Mouse (Mus musculus) heart, adult 2 months (tissue): ENCODE data around the gene Prss32. TPM values are rescaled to one million over a fixed set of nuclear protein-coding genes. Genes with fewer than 3 reads are reported as not detected.

ENCODE experiments used
- DNase-seq, 2 experiments: peaks; one replicate each; pipeline ENCODE4 v3.0.0; 2021
- H3K27ac ChIP-seq: fragments of 200-600 bp; 2 replicates; pipeline ENCODE4 v1.8.1; 2022
- H3K27me3 ChIP-seq: fragments of 200-500 bp; 2 replicates; pipeline ENCODE4 v1.6.1; 2012; ENCODE audit warnings: mild to moderate bottlenecking, low read length, inconsistent platforms, mixed read lengths; ENCODE audit not compliant: control insufficient read depth, insufficient read depth
- H3K36me3 ChIP-seq: fragments of 200-500 bp; 2 replicates; pipeline ENCODE4 v1.6.1; 2012; ENCODE audit warnings: low read length, inconsistent platforms; ENCODE audit not compliant: control insufficient read depth, insufficient read depth
- H3K4me1 ChIP-seq: fragments of 200-500 bp; 2 replicates; pipeline ENCODE4 v1.6.1; 2011; ENCODE audit warnings: low read length; ENCODE audit not compliant: control insufficient read depth, insufficient read depth
- H3K4me3 ChIP-seq: fragments of 200-600 bp; 2 replicates; pipeline ENCODE4 v1.8.1; 2022
- H3K79me2 ChIP-seq: fragments of 200-500 bp; replicated peaks from 2 replicates; pipeline ENCODE4 v1.6.1; 2012; ENCODE audit warnings: mild to moderate bottlenecking, inconsistent platforms, low read length, moderate library complexity, mixed read lengths; ENCODE audit not compliant: control insufficient read depth, insufficient read depth
- H3K9ac ChIP-seq: fragments of 200-500 bp; 2 replicates; pipeline ENCODE4 v1.6.1; 2012; ENCODE audit warnings: low read depth, mild to moderate bottlenecking, control low read depth, inconsistent platforms, low read length, mixed read lengths
- CTCF ChIP-seq: fragments of 200-600 bp; IDR thresholded peaks from 2 replicates; pipeline ENCODE4 v1.8.1; 2022; ENCODE audit warnings: antibody characterized with exemption, mild to moderate bottlenecking, moderate library complexity
- EP300 ChIP-seq: fragments of 200-500 bp; IDR thresholded peaks from 2 replicates; pipeline ENCODE4 v1.6.1; 2011; ENCODE audit warnings: low read depth, low read length, control low read depth; ENCODE audit not compliant: insufficient read depth
- POLR2A ChIP-seq: fragments of 200-500 bp; IDR thresholded peaks from 2 replicates; pipeline ENCODE4 v1.6.1; 2011; ENCODE audit warnings: mild to moderate bottlenecking, low read depth, low read length, control low read depth; ENCODE audit not compliant: insufficient read depth
- WGBS: fragments of 180-500 bp; shearing (Covaris S2); methylation state at CpG from one replicate; pipeline ENCODE4 v1.1.7; 2018; 5-methylcytosine and 5-hydroxymethylcytosine counted together
- intact Hi-C: fragments of 180-260 bp; cut with DNase I; formaldehyde crosslinking; loops from one replicate; pipeline ENCODE4 v1.15.1; 2025
- polyA plus RNA-seq: library from polyadenylated mRNA; depleted of rRNA; stranded (reverse); fragments of >200 nt; gene quantifications from 2 replicates; pipeline ENCODE4 v1.2.3, GENCODE M21; 2012
- total RNA-seq, 2 experiments: library from RNA; stranded (reverse); gene quantifications; 2 replicates each; pipeline ENCODE4 v1.2.3; 2021

Gene Prss32
- total and polyA plus RNA-seq, 3 experiments = 0.16 TPM; not detected in 2

DNA sequence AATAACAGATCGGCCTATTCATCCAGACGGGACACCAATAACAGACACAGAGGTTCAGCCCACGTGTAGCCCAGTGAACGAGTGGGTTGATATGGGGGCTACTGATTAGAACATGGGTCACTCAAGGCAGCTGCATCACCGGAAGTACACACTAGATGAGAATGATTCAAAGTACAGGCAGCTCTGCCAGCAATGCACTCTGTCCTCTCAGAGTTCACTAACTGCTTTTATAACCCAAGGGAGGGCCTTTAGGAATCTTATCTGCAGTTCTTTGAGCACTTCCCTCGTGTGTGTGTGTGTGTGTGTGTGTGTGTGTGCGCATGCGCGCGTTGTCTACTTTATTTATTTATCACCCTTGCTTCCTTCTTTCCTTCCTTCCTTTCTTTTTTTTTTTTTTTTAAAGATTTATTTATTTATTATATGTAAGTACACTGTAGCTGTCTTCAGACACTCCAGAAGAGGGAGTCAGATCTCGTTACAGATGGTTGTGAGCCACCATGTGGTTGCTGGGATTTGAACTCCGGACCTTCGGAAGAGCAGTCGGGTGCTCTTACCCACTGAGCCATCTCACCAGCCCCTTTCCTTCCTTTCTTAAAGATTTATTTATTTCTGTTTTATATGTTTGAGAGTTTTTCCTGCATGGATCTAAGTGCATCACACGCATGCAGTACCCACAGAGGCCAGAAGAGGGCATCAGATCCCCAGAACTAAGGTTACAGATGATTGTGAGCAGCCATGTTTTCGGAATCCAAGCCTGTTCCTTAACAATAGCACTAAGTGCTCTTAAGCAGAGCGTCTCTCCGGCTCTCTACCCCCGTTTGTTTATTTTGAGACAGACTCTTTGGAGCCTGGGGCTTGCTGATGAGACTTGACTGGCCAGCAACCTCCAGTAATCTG lies 7.4 kb downstream of the Prss32 start:
- Histone ChIP-seq H3K4me3 (no peak overlapping the region), H3K9ac (no peak overlapping the region), H3K36me3 (no peaks in the 10 kb centered on the region), H3K79me2 (no peaks in the 10 kb centered on the region), H3K27ac (no peak overlapping the region), H3K4me1 (no peaks in the 10 kb centered on the region), H3K27me3 (no peaks in the 10 kb centered on the region)
- intact Hi-C loops = no loop called here
- TF ChIP-seq CTCF = peak; percentile 79
- no peak for TF ChIP-seq POLR2A
- no peak for TF ChIP-seq EP300
- 34% methylated on average over 18 of the region's 19 CpGs for WGBS
- DNase-seq = peak; percentile 28 to 72

DNA sequence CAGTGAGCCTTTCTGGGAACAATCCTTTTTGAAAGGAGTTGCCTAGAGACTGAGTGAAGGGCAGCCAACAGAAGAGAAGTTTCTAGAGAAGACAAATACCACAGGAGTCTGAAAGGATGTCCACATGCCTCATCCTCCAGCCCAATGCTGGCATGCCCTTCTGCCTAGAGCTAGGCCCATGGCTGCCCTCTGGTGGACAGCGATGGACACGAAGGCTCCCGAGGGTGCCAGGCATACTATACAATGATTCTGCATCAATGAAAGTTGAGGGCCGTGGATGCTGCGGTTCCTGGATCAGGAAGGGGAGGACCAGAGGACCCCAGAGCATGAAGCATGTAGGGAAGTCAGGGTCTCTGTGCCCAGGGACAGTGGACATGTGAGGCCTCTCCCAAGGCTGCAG lies 9.6 kb downstream of the Prss32 start:
- DNase-seq = peak in 1 of 2 experiments; percentile 49
- TF ChIP-seq EP300 (no peak), CTCF (peak; percentile 62)
- no peaks in the 10 kb centered on the region for H3K36me3 ChIP-seq
- H3K4me1 ChIP-seq = no peaks in the 10 kb centered on the region
- intact Hi-C loops = loop anchor here (1.0 kb wide), 1 partner anchor 107 kb away; no protein-coding TSS in a partner anchor
- no peaks in the 10 kb centered on the region for H3K79me2 ChIP-seq
- H3K9ac ChIP-seq = no peak overlapping the region
- H3K27ac ChIP-seq = no peak overlapping the region
- WGBS = 46% methylated on average over 5 of the region's 5 CpGs
- H3K4me3 ChIP-seq = no peak overlapping the region
- no peaks in the 10 kb centered on the region for H3K27me3 ChIP-seq

DNA sequence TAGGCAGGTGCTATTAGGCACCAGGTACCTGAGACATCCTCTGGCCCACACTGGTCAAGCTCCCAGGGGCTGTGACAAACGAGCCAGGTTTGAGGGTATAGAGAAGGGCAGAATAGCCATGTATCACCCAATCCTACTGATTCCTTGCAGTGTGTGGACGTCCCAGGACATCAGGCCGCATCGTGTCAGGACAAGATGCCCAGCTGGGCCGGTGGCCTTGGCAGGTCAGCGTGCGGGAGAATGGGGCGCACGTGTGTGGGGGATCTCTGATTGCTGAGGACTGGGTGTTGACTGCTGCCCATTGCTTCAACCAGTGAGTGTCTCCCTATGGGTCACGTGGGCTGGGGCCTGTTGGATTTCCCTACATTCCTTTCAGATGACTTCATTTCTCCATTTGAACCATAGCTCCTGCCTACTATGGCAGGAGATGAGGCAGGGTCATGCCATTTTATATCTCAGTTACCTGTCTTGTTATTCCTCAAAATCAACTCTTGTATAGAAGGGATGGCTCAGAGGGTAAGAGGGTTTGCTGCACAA lies 10.6 kb downstream of the Prss32 start:
- Histone ChIP-seq H3K9ac (no peak overlapping the region), H3K27ac (no peak overlapping the region), H3K79me2 (no peaks in the 10 kb centered on the region), H3K36me3 (no peaks in the 10 kb centered on the region), H3K4me3 (no peak overlapping the region), H3K27me3 (no peaks in the 10 kb centered on the region), H3K4me1 (no peaks in the 10 kb centered on the region)
- intact Hi-C loops = no loop called here
- 59% methylated on average over 10 of the region's 10 CpGs for WGBS
- TF ChIP-seq POLR2A = no peak
- DNase-seq = no peak

DNA sequence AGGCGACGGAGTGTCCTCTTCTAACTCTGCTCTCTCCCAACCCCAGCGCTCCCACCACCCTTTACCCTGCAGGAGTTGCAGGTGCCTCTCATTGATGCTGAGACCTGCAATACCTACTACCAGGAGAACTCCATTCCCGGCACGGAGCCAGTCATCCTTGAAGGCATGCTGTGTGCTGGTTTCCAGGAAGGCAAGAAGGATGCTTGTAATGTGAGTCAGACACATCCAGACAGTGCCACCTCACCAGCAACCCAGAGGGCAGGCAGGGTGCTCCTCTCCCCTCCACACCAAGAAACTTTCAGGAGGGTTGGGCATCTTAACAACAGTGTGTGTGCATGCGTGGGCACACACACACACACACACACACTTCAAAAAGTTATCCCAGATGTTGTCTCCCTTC lies 13.5 kb downstream of the Prss32 start:
- no peak for TF ChIP-seq EP300
- no peak for TF ChIP-seq POLR2A
- no peak for TF ChIP-seq CTCF
- H3K36me3 ChIP-seq = no peaks in the 10 kb centered on the region
- intact Hi-C loops = no loop called here
- H3K4me1 ChIP-seq = no peaks in the 10 kb centered on the region
- no peak overlapping the region for H3K27ac ChIP-seq
- no peak overlapping the region for H3K4me3 ChIP-seq
- no peak for DNase-seq
- no peaks in the 10 kb centered on the region for H3K79me2 ChIP-seq
- WGBS = 81% methylated on average over 6 of the region's 6 CpGs
- no peak overlapping the region for H3K9ac ChIP-seq
- no peaks in the 10 kb centered on the region for H3K27me3 ChIP-seq

DNA sequence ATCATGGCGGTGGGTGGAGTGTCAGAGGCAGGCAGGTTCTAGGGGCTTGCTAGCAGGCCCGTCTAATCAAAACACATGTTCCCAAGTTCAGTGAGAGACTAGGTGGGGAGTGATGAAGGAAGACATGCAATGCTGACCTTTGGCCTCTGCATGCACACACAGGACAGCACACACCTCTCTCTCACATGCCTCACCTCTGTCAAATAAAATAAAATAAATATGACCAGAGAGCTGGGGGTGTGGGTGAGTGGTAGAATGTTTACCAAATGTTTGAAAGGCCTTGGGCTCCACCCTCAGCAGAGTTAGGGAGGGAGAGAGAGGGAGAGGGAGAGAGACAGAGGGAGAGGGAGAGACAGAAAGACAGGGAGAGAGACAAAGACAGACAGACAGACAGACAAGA lies 14.3 kb downstream of the Prss32 start:
- intact Hi-C loops = no loop called here
- H3K4me3 ChIP-seq = no peak overlapping the region
- H3K4me1 ChIP-seq = no peaks in the 10 kb centered on the region
- H3K36me3 ChIP-seq = no peaks in the 10 kb centered on the region
- 76% methylated on average over 2 of the region's 2 CpGs for WGBS
- no peaks in the 10 kb centered on the region for H3K79me2 ChIP-seq
- TF ChIP-seq EP300 (no peak), CTCF (no peak), POLR2A (no peak)
- no peak for DNase-seq
- no peaks in the 10 kb centered on the region for H3K27me3 ChIP-seq
- no peak overlapping the region for H3K9ac ChIP-seq
- no peak overlapping the region for H3K27ac ChIP-seq

DNA sequence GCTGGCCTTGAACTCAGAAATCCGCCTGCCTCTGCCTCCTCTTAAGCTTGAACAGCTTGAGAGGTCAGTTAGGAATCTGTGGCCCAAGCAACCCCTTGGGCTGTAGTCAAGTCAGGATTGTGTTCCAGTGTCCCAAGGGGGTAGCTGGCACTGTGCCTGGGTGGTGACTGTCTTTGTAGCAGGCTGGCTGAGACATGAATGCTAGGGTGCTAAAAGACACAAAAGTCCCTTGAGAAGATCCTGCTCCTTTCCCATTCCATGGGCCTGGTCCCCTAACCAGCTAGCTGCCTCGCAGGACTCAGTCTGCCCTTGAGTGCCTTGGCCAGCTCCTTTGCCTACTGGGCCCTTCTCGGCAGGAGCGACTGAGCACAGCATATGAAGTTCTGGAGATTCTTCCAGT lies 19.3 kb downstream of the Prss32 start:
- TF ChIP-seq CTCF = no peak
- no peak for TF ChIP-seq EP300
- no peak for TF ChIP-seq POLR2A
- no peak overlapping the region for H3K9ac ChIP-seq
- intact Hi-C loops = no loop called here
- DNase-seq = no peak
- no peaks in the 10 kb centered on the region for H3K4me1 ChIP-seq
- H3K79me2 ChIP-seq = no peaks in the 10 kb centered on the region
- H3K4me3 ChIP-seq = no peak overlapping the region
- no peaks in the 10 kb centered on the region for H3K27me3 ChIP-seq
- no peak overlapping the region for H3K27ac ChIP-seq
- no peaks in the 10 kb centered on the region for H3K36me3 ChIP-seq
- WGBS = 80% methylated on average over 4 of the region's 4 CpGs
